Mouse (Mus musculus): ENCODE data around the gene Rnft2. TPM values are rescaled to one million over a fixed set of nuclear protein-coding genes. Genes with fewer than 3 reads are reported as not detected.

The Rnft2 gene
- polyA plus RNA-seq, 1 experiment = 16.4 TPM

DNA sequence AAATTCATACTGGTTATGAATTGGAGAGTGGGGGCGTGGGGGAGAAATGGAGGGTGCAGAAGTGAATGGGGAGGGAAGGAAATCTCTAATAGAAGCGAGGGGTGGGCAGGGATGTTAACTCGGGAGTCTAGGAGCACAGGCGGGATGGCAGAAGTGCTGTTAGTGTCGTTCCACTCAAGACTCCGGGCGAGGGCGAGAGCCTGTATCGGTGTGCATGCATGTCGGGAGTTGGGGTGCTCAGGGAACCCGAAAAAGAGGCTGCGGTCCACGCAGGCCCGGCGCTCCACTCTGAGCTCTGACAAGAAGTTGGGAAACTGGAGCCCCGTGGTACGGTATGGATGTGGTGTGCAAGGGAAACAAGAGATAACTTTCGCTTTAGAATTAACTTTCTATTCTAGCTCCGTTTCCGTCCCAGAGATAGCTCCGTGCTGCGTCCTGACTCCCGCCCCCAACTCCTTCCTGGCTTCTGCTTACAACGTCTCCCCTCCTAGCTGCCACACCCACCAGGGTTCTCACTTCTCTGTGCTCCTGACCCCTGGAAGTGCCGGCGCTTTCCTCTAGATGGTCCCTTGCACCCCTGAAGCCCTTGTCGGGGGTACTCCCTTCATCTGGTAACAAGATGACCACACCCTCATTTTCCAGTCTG lies 72.7 kb downstream of the Rnft2 start:
- no peak for DNase-seq (ENCODE audit: low read depth)

- no peak for DNase-seq (ENCODE audit: low read depth)
Observed at GRCm38 (mm10) chr5:118171665-118172064, 73.3 kb downstream of the Rnft2 start.

GRCm38 (mm10) chr5:118170888-118171529 lies 73.9 kb downstream of the Rnft2 start:
- DNase-seq (ENCODE audit: low read depth) = no peak

DNA sequence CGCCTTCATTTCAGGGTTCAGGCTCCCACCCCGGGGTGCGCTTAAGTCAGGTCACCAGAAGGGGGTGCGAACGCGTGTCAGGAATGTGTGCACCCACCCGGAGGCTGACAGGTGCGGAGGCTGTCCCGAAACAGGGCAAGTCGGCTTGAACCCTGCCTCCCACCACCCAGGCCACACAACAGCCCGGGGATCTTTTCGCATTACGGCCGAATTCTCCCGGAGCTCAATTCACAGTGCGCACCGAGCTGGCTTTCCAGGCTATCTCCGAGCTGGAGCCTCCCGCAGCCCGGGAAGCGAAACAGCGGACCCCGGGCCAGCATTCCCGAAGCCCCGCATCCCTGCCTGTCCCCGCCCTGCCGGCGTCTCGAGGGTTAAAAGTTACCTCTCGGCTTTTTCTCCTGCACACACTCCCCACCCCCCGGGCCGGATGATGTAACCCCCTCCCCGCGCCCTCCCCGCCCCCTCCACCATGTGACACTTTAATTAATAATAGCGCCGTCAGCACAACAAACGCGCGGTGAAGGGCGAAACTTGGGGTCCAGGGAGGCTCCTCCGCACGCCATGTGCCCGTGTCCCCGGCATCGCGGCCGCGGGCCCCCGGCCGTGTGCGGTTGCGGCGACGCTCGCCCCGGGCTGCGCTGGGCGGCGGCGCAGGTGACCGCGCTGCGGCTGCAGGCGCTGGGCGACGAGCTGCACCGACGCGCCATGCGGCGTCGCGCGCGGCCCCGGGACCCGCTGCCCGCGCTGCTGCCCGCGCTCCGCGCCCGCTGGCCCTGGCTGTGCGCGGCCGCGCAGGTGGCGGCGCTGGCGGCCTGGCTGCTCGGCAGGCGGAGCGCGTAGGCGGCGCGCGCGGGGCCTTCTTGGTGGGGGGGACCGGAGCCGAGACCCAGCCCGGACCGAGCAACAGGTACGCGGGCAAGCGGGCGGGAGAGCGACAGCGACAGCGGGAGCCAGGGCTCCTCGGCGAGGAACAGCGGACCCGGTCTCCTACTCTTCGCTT lies 75.4 kb downstream of the Rnft2 start:
- DNase-seq (ENCODE audit: low read depth) = no peak

- no peak for DNase-seq (ENCODE audit: low read depth)
Observed at GRCm38 (mm10) chr5:118167561-118167995, 77.3 kb downstream of the Rnft2 start.

- DNase-seq (ENCODE audit: low read depth) = no peak
Observed at GRCm38 (mm10) chr5:118165462-118165861, 79.5 kb downstream of the Rnft2 start.

DNA sequence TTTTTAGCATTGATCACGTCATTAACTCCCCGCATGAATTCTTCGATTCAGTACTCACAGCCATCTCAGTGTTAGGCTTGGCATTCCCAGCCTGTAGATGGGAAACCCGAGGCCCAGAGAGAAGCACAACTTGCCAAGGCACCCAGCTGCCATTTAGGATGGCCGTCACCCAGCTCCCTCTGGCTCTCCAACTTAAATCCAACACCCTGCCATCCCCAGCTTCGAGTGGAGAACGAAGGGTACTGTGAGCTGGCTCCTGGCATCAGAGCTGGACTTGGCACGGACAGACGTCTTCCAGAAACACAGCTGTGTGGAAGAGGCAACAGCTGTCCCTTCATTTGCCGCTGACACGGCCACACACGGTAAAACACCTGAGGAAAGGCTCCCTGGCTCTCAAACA lies 80.3 kb downstream of the Rnft2 start, which contains the start of gene Hrk:
TSS of gene Hrk (plus strand) at position 68 of the 400 bp plus-strand sequence.
- DNase-seq (ENCODE audit: low read depth) = no peak

DNA sequence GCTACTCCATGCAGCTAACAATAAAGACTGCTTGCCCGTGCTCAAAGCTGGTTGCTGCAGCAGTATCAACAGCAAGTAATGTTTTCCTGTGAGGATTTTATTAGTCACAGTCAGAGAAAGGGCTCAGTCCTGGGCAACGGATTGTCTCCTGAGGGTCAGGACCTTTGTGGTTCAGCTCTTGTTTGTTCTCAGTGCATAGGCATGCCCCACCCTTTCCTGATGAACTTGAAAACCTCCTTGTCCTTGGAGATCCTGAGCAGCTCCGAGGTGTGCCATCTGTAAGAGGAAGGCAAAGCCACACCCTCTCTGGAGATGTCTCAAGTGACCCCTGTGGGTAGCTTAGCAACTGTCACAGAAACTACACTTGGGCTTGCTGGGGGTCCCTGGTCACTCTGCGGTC lies 84.2 kb downstream of the Rnft2 start:
- no peak for DNase-seq (ENCODE audit: low read depth)

DNA sequence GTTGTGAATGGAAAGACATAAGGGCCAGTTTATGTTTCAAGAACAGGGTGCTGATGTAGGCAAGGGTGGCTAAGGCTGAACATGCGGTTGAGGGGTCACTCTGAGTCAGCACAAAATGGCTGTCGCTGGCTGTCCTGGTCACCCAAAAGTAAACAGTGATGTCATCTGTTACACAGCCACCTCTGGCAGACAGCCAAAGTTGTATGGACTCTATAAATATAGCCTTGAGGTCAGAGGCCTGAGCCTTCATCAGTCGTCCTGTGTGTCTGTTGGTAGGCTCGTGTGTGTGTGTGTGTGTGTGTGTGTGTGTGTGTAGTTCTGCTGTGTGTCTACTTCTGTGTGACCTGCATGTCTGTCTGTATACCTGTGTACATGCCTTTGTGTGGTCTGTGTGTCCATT lies 87.9 kb downstream of the Rnft2 start:
- DNase-seq (ENCODE audit: low read depth) = no peak

DNA sequence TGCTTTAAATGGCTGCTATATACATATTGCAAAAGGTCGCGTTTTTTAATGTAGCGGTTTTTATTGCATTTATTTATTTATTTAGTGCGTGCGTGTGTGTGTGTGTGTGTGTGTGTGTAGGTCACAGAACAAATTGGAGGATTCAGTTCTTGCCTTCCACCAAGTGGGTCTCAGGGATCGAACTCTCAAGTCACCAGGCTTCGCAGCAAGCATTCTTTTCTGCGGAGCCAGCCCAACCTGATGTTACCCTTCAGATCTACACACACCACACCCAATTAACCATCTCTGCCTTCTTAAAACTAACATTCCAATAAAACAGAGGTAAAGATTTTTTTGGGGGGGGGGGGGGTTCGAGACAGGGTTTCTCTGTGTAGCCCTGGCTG lies 89.4 kb downstream of the Rnft2 start:
- DNase-seq (ENCODE audit: low read depth) = no peak

DNA sequence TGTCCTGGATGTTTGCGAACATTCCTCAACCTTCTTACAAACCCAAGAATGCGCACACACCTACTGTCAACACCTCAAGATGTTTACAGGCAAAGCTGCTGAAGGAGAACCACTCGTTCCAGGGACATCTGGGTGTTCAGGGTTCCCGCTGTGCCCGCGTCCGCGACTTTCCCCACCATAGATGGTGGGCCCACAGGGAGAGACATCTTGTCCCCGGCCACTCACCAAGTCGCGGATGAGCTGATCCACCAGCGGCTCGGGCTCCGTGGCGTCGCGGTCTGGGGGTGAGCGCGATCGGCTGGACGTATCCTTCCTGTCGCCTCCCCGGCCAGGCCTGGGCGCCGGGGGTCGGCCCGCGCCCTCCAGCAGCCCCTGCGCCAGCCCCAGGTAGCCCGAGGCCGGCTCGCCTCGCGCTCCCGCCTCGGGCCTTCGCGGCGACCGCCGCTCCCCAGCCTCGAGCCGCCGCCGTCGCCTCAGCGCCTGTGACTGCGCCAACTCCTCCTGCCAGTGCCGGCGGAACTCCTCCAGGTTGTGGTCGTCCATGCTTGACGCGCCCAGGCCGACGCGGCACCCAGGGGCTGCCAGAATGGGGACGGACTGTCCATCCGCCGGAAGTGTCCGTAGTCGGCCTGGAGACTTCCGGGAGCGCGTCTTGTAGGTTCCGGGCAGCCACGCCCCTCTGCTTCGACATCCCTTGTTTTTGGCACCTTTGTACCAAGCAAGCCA lies 89.9 kb downstream of the Rnft2 start, which contains the start of gene Fbxw8:
TSS of gene Fbxw8 (minus strand) at position 626 of the 726 bp plus-strand sequence.
- no peak for DNase-seq (ENCODE audit: low read depth)

- no peak for DNase-seq (ENCODE audit: low read depth)
Observed at GRCm38 (mm10) chr5:118149711-118150110, 95.2 kb downstream of the Rnft2 start.

DNA sequence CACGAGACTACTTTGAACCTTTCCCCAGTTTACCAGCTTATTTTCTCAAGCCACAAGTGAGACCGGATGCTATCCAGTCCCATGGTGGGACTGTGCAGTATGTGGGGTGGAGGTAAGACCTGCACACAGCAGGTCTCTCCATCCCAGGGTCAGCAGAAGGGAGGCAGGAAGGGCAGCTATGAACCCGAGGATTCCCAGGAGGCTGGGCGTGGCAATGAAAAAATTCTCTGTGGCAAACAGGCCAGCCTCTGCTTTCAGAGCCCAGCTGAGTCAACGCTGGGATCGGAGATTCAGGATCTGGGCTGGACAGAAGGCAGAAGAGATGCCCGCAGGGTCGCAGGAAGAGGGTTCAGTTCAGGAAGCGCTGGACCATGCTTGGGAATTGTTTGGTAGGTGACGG lies 97.7 kb downstream of the Rnft2 start:
- DNase-seq (ENCODE audit: low read depth) = no peak

- DNase-seq (ENCODE audit: low read depth) = no peak
Observed at GRCm38 (mm10) chr5:118145999-118146679, 98.8 kb downstream of the Rnft2 start.

GRCm38 (mm10) chr5:118145458-118145857 lies 99.5 kb downstream of the Rnft2 start:
- no peak for DNase-seq (ENCODE audit: low read depth)

GRCm38 (mm10) chr5:118144770-118145169 lies 100.1 kb downstream of the Rnft2 start:
- no peak for DNase-seq (ENCODE audit: low read depth)

GRCm38 (mm10) chr5:118144327-118144726 lies 100.6 kb downstream of the Rnft2 start:
- no peak for DNase-seq (ENCODE audit: low read depth)

DNA sequence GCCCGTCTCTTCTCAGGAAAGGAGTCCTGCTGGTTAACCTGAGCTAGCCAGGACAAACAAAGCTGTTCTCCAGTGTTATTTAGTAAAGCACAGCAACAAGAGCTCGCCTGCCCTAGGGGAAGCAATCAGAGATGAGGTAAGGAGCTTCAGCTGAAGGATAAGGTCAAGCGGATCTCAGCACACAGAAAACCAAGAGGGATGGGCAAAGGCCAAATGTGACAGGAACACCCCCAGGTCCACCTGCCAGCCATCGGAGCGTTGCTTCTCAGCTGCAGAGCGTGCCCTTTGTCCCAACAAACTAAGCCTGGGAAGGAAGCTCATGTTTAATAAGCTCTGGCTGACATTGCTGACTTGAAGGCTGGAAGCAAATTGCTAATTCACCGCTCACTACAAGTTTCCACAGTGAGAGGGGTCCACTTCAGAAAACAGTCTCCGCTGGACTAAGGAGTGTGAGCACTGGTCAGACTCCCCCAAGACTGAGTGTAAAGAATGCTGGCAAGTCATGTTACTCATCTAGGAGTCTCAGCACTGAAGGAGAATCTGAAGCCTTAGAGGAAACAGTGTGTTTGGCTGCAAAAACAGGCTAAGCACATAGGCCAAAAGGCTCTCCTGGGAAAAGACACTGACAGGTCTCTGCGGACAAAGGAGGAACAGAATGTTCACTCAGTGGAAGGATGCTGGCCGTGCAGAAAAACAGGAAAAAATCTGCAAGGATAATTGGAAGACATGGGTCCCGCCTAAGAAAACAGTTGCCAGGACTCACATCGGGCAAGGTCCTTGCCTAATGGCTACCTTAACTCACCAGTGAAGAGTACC lies 101.5 kb downstream of the Rnft2 start:
- no peak for DNase-seq (ENCODE audit: low read depth)

DNA sequence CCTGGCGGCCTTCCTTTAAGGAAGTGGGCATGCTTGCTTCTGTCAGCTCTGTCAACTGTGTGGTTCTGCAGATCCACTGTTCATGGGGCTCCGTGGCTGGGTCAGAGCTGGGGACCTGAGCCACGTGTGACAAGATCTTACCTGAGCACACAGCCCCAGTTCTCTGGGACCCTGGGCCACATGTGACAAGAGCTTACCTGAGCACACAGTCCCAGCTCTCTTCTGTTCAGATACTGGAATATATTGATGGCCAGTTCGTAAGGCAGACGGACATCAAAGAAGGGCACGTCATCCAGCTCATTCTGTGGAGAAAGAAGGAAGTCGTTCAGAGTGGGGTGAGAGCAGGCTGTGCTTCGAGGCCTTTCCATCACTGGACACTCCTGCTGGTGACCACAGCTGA lies 102.4 kb downstream of the Rnft2 start:
- no peak for DNase-seq (ENCODE audit: low read depth)

All from gonadal fat pad, adult 2 months (tissue).